20 mouse cellular contexts compared by ENCODE assay signal in the genomic region with DNA sequence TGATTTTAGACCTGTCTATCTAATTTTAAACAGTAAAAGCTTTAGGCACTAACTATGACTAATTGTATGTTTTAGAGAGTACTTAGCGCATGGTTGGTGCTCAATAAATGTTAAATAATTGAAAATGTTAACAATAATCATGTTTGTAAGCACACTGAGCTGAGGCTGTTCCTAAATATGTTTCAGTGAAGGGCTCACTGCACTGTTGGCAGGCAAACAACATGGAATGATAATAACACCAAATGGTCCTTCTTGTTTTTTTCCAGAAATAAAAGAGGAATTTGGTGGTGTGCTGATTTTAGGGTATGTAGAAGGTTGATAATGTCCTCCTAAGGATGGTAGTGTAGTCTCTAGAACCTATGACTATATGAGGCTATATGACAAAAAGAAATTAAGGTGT.
A peak's percentile ranks its signal among the peaks of the same experiment; 100 is the strongest.
DNase-seq lines count a peak whose midpoint lies in the region; TF ChIP-seq lines count a peak whose summit lies in the region.
"Had no signal": no experiment of that assay in that cellular context is flagged by ENCODE, and none has a peak within 500 bp of the region (broad histone marks: within the 10 kb centered on the region; RNA-seq: fewer than 3 reads in every experiment).

No protein-coding gene starts in this region.

- intact Hi-C loops in gastrocnemius, adult 2 months (cut with DNase I): no loop called here

- DNase-seq in layer of hippocampus, adult 2 months (ENCODE audit: low spot score in 2 of 2): peak in 1 of 2 experiments; percentile 48
- DNase-seq in layer of hippocampus, postnatal 25 days (ENCODE audit: extremely low spot score in 1 of 2, low spot score in 1 of 2): no peak
- peak; percentile 20 for DNase-seq in brain, adult 2 months (ENCODE audit: low read depth, low spot score)
- peak; percentile 13 for DNase-seq in brain, embryonic 14.5 days (ENCODE audit: low read depth)
- DNase-seq in gastrocnemius, adult 2 months: no peak
- DNase-seq: adrenal gland, adult 2 months; adrenal gland, postnatal 10 days; adrenal gland, postnatal 25 days; cerebellum, adult 11 months; cerebellum, adult 18-20 months; cerebellum, adult 8-10 months; cerebellum, adult 9-11 months; cerebellum, postnatal 14 days; cerebellum, postnatal 36 days; embryo, embryonic 11 days had no signal

- H3K4me3 ChIP-seq in layer of hippocampus, adult 2 months: no peak overlapping the region
- H3K4me3 ChIP-seq in gastrocnemius, adult 2 months: no peak overlapping the region
- H3K4me3 ChIP-seq: embryonic facial prominence, embryonic 13.5 days; embryonic facial prominence, embryonic 15.5 days; erythroblast, embryonic 14.5 days; forebrain, embryonic 10.5 days; forebrain, embryonic 12.5 days had no signal

- peak overlapping the region; percentile 16 for H3K27ac ChIP-seq in layer of hippocampus, adult 2 months
- H3K27ac ChIP-seq in gastrocnemius, adult 2 months: no peak overlapping the region
- H3K27ac ChIP-seq: embryonic facial prominence, embryonic 13.5 days; embryonic facial prominence, embryonic 15.5 days; forebrain, embryonic 10.5 days; forebrain, embryonic 12.5 days had no signal

- TF ChIP-seq POLR2A in brain, embryonic 14.5 days (IDR thresholded peaks at IDR 0.05; ENCODE audit: borderline replicate concordance, extremely low read depth, insufficient read depth, insufficient read length, poor library complexity, severe bottlenecking): no peak

- no peak for TF ChIP-seq CTCF in layer of hippocampus, adult 2 months (conservative IDR thresholded peaks at IDR 0.05)
- TF ChIP-seq CTCF in brain, embryonic 14.5 days (IDR thresholded peaks at IDR 0.05; ENCODE audit: borderline replicate concordance, extremely low read depth, insufficient read depth, insufficient read length): no peak
- no peak for TF ChIP-seq CTCF in gastrocnemius, adult 2 months (IDR thresholded peaks at IDR 0.05)

Comparison
In these comparisons a context has a peak if more than half of its experiments do, and no peak if none do; other contexts are left out.
1. DNase-seq: peak in brain, adult 2 months (single experiment) and brain, embryonic 14.5 days (single experiment); none in layer of hippocampus, postnatal 25 days (0 of 2) and gastrocnemius, adult 2 months (single experiment).